Mouse (Mus musculus) lung, postnatal 0 days (tissue): ENCODE results near the gene Mettl1. TPM values are rescaled to one million over a fixed set of nuclear protein-coding genes. Genes with fewer than 3 reads are reported as not detected.

Source experiments
- ATAC-seq: fragments of 200-750 bp; cut with Nextera tagmentation; 2 replicates; pipeline ENCODE4 v1.8.0; 2017; ENCODE audit warnings: moderate library complexity
- DNase-seq: peaks from one replicate; pipeline ENCODE4 v3.0.0-alpha.2; 2016; ENCODE audit warnings: low spot score
- H3K27ac ChIP-seq: fragments of 300-500 bp; sonication (generic); 2 replicates; pipeline ENCODE4 v1.5.1; 2014; ENCODE audit warnings: antibody characterized with exemption, mild to moderate bottlenecking, low read length, mixed read lengths
- H3K27me3 ChIP-seq: fragments of 300-500 bp; sonication (generic); replicated peaks from 2 replicates; pipeline ENCODE4 v1.6.1; 2014; ENCODE audit warnings: low read length, mixed read lengths; ENCODE audit not compliant: insufficient read depth
- H3K36me3 ChIP-seq: fragments of 300-500 bp; sonication (generic); 2 replicates; pipeline ENCODE4 v1.6.1; 2014; ENCODE audit warnings: low read length, mixed read lengths; ENCODE audit not compliant: insufficient read depth
- H3K4me1 ChIP-seq: fragments of 300-500 bp; sonication (generic); 2 replicates; pipeline ENCODE4 v1.6.1; 2014; ENCODE audit warnings: antibody characterized with exemption, low read depth, low read length, mixed read lengths; ENCODE audit not compliant: insufficient read depth
- H3K4me2 ChIP-seq: fragments of 300-500 bp; sonication (generic); replicated peaks from 2 replicates; pipeline ENCODE4 v1.6.1; 2014; ENCODE audit warnings: low read depth, mild to moderate bottlenecking, low read length, moderate library complexity, mixed read lengths
- H3K4me3 ChIP-seq: fragments of 300-500 bp; sonication (generic); 2 replicates; pipeline ENCODE4 v1.5.1; 2014; ENCODE audit warnings: low read depth, low read length
- H3K9ac ChIP-seq: fragments of 300-500 bp; sonication (generic); replicated peaks from 2 replicates; pipeline ENCODE4 v1.6.1; 2014; ENCODE audit warnings: low read depth, mild to moderate bottlenecking
- H3K9me3 ChIP-seq: fragments of 300-500 bp; sonication (generic); 2 replicates; pipeline ENCODE4 v1.6.1; 2016; ENCODE audit warnings: low read length, mixed read lengths
- CTCF ChIP-seq: IDR thresholded peaks from 2 replicates; pipeline ENCODE4 v1.5.1; 2016; ENCODE audit warnings: antibody characterized with exemption, mild to moderate bottlenecking
- EP300 ChIP-seq: IDR thresholded peaks from 2 replicates; pipeline ENCODE4 v1.6.1; 2016; ENCODE audit warnings: antibody characterized with exemption, mild to moderate bottlenecking, control low read depth
- WGBS: fragments of 180-500 bp; shearing (Covaris S2); extraction: QIAGEN DNeasy Blood & Tissue Kit; methylation state at CpG from one replicate; pipeline ENCODE4 v1.1.7; 2014; 5-methylcytosine and 5-hydroxymethylcytosine counted together
- polyA plus RNA-seq: library from polyadenylated mRNA; unstranded; fragments of >200 nt; fragmentation: Nextera tagmentation; extraction: Ambion mirVana; gene quantifications from 2 replicates; pipeline ENCODE4 v1.2.1, GENCODE M21; 2015

Gene Mettl1
- polyA plus RNA-seq, 1 experiment from 2014 or later, result 13.6 TPM

DNA sequence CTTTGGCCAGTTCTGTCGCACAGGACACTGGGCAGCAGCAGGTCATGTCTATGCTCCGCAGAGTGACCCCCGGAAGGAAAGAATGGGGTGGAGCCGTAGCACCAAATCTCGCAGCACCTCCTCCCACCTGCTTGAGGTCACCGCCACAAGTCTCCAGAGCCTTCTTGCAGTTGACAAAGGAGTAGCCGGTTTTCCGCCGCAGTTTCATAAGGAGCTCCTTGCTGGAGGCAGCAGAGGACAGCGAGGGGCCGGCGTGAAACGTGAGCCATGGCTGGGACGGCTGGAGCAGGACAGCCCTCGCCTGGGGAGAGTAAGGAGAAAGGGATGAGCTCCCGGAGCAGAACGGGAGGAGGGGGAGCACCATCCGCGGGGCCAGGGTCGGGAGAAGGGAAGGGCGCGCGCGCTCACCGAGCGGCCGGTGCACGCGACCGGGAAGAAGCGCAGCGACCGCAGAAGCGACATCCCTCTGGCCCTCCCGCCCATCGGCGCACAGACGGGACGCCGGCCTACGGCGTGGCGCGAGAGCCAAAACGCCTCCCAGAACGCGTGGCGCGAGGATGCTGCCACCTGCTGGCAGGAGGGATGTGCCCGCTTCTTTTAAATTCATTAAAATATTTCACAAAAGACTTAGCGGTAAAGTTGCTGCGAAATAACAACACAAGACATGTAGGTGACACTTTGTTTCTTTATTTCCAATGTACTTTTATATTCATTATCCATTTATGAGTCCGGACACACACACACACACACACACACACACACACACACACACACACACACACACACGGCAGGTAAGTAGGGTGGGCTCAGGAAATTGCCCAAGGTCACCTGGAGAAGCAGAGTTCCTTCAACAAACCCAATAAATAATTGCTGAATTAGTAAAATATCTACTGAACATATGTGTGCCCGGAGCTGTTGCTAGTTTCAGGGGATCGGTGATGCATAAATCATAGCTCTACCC is 10.6 kb upstream of the Mettl1 start, which contains the start of gene Tsfm:
TSS of gene Tsfm (minus strand) at position 505 of the 961 bp plus-strand sequence.
- DNase-seq, result peak; percentile 94
- Histone ChIP-seq H3K4me2 (peak within 1 kb of the TSS; percentile 88), H3K27ac (peak within 1 kb of the TSS; percentile 82), H3K4me1 (no peaks in the 10 kb centered on the region), H3K4me3 (peak within 1 kb of the TSS; percentile 84), H3K27me3 (no peaks in the 10 kb centered on the region), H3K36me3 (no peaks in the 10 kb centered on the region; the same call in 1 of the 2 replicates), H3K9ac (peak within 1 kb of the TSS; percentile 74), H3K9me3 (no peaks in the 10 kb centered on the region)
- peak; percentile 94 for ATAC-seq
- 5% methylated on average over 56 of the region's 56 CpGs for WGBS
- TF ChIP-seq EP300 (no peak), CTCF (peak; percentile 97)

DNA sequence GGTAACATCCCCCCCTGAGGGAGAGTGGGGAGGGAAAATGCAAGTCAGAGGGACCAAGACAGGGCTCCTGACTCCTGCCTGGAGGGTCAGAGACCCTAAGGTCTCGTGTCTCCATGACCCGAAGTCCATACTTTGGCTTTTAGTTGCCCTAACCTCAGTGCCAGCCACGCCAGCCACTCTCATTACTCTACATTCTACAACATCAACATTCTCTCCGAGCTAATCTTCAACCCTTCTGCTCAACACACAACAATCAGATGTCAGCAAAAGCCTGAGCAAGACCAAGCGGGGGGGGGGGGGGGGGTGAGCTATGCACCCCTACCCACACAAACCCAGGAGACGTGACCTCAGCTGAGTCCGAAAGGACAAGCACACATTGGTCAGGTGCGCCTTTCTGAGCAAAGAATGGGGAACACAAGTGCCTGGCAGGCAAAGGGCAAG is 7.9 kb upstream of the Mettl1 start:
- no peak for ATAC-seq
- H3K27me3 ChIP-seq, result no peaks in the 10 kb centered on the region
- H3K36me3 ChIP-seq, result no peaks in the 10 kb centered on the region
- no peak for DNase-seq
- H3K4me1 ChIP-seq, result no peaks in the 10 kb centered on the region
- H3K4me2 ChIP-seq, result no peak overlapping the region
- TF ChIP-seq EP300, result no peak
- TF ChIP-seq CTCF, result no peak
- H3K4me3 ChIP-seq, result no peak overlapping the region
- no peak overlapping the region for H3K27ac ChIP-seq
- WGBS, result 76% methylated on average over 7 of the region's 8 CpGs
- H3K9ac ChIP-seq, result no peak overlapping the region
- no peaks in the 10 kb centered on the region for H3K9me3 ChIP-seq

DNA sequence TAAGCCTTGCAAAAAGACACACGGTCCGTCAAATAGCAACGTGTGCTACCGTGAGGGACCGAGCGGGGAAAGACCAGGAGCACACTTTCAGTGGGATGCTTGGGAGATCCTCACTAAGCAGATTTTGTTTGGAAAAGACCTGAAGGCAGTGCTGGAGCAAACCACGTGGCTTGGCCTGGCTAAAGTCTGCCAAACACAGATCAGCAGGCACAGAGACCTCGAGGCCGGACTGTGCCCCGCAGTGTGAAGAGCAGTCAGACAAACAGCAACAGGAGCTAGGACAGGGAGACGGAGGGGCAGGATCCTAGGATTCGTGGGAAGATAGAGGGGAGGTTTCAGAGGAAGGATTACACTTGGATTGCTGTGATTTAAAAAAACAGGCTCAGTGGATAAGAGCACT is 4.9 kb upstream of the Mettl1 start:
- no peaks in the 10 kb centered on the region for H3K9me3 ChIP-seq
- no peak overlapping the region for H3K4me3 ChIP-seq
- no peak overlapping the region for H3K4me2 ChIP-seq
- DNase-seq, result no peak
- no peak for TF ChIP-seq EP300
- TF ChIP-seq CTCF, result no peak
- H3K9ac ChIP-seq, result no peak overlapping the region
- no peaks in the 10 kb centered on the region for H3K4me1 ChIP-seq
- no peak for ATAC-seq
- no peak overlapping the region for H3K27ac ChIP-seq
- no peaks in the 10 kb centered on the region for H3K27me3 ChIP-seq
- WGBS, result 72% methylated on average over 12 of the region's 12 CpGs
- no peaks in the 10 kb centered on the region for H3K36me3 ChIP-seq

GRCm38 (mm10) chr10:127037641-127038040 is 3.6 kb upstream of the Mettl1 start:
- Histone ChIP-seq H3K4me3 (no peak overlapping the region), H3K9me3 (no peaks in the 10 kb centered on the region), H3K9ac (no peak overlapping the region), H3K27me3 (no peaks in the 10 kb centered on the region), H3K4me1 (peaks cover 3% of the 10 kb centered on the region; the same call in 1 of the 2 replicates), H3K4me2 (no peak overlapping the region), H3K27ac (no peak overlapping the region), H3K36me3 (no peaks in the 10 kb centered on the region)
- WGBS, result 78% methylated on average over 12 of the region's 12 CpGs
- no peak for TF ChIP-seq CTCF
- TF ChIP-seq EP300, result no peak
- DNase-seq (no peak), ATAC-seq (no peak)

GRCm38 (mm10) chr10:127040569-127041214 is 522 bp upstream of the Mettl1 start:
- DNase-seq, result peak; percentile 36
- peak overlapping the region; percentile 69 for H3K4me3 ChIP-seq
- H3K4me2 ChIP-seq, result peak overlapping the region; percentile 97
- peaks cover 3% of the 10 kb centered on the region; the same call in 1 of the 2 replicates for H3K4me1 ChIP-seq
- no peaks in the 10 kb centered on the region for H3K36me3 ChIP-seq
- no peak for TF ChIP-seq CTCF
- TF ChIP-seq EP300, result no peak
- H3K9ac ChIP-seq, result peak overlapping the region; percentile 46
- 2% methylated on average over 20 of the region's 20 CpGs for WGBS
- no peaks in the 10 kb centered on the region for H3K27me3 ChIP-seq
- no peaks in the 10 kb centered on the region for H3K9me3 ChIP-seq
- ATAC-seq, result no peak
- H3K27ac ChIP-seq, result no peak overlapping the region

DNA sequence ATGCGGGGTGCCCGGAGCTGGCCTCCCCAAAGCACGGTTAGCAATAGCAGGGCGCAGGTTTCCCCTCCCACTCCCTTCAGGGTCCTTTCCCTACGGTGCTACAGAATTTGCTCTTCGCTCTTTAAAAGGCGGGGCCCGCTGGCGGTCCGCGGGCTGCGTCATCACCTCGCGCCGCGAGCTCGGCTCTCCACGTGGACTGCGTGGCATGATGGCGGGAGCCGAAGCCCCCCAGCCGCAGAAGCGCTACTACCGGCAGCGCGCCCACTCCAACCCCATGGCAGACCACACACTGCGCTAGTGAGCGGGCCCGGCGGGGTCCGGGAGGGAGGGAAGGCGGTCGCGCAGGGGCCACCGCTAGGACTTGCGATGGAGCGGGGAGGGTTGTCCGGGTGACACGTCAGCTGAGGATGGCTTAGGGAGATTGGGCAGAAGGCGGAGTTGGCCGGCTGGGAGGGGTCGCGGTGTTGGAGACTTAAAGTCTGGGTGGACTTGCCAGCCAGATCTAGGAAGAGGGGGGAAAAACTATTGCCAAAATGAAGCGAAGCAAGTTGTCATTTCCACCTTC is 642 bp downstream of the Mettl1 start:
- TF ChIP-seq EP300 (no peak), CTCF (no peak)
- WGBS, result under 1% methylated on average over 44 of the region's 44 CpGs
- ATAC-seq, result peak; percentile 94

More for the DNA sequence above, 642 bp downstream of the Mettl1 start:
- Histone ChIP-seq H3K9me3 (no peaks in the 10 kb centered on the region), H3K27me3 (no peaks in the 10 kb centered on the region), H3K27ac (0 out of 2 replicates have a peak overlapping the region, but pooled peaks have one; percentile 4), H3K9ac (peak overlapping the region; percentile 46; the same call in 1 of the 2 replicates), H3K4me1 (peaks cover 3% of the 10 kb centered on the region; the same call in 1 of the 2 replicates), H3K4me3 (peak overlapping the region; percentile 69), H3K36me3 (no peaks in the 10 kb centered on the region), H3K4me2 (peak overlapping the region; percentile 97)
- peak; percentile 88 for DNase-seq
